ENCODE assay signal across 9 mouse cellular contexts in genomic region chr3:107472198-107472597, GRCm38 (mm10). TPM values are rescaled to one million over a fixed set of nuclear protein-coding genes. Genes with fewer than 3 reads are reported as not detected.
A peak's percentile ranks its signal among the peaks of the same experiment; 100 is the strongest.
DNase-seq lines count a peak whose midpoint lies in the region; ATAC-seq lines count a peak whose summit lies in the region.
"Had no signal": no experiment of that assay in that cellular context is flagged by ENCODE, and none has a peak within 500 bp of the region (broad histone marks: within the 10 kb centered on the region; RNA-seq: fewer than 3 reads in every experiment).

No protein-coding gene starts in this region.

- no peak overlapping the region for H3K4me3 ChIP-seq in hindbrain, embryonic 11.5 days (ENCODE audit: low read depth, low read length)
- H3K4me3 ChIP-seq: myocyte had no signal

- H3K9ac ChIP-seq in hindbrain, embryonic 11.5 days (ENCODE audit: low read depth, low read length), result no peak overlapping the region

- DNase-seq in right cerebral cortex, adult 18-20 months, result peak; percentile 52
- no peak for DNase-seq in right cerebral cortex, postnatal 14 days
- DNase-seq in adipocyte (ENCODE audit: low spot score), result peak; percentile 62
- DNase-seq in embryo, embryonic 10.5 days (ENCODE audit: low spot score), result peak; percentile 82
- peak; percentile 79 for DNase-seq in hindbrain, embryonic 11.5 days (ENCODE audit: low spot score)
- peak; percentile 60 for DNase-seq in lung, postnatal 10 days
- DNase-seq in retina, postnatal 1 day, result peak; percentile 78
- no peak for DNase-seq in layer of hippocampus, adult 11-12 months (ENCODE audit: low spot score)

- H3K27me3 ChIP-seq in hindbrain, embryonic 11.5 days (ENCODE audit: control insufficient read depth, insufficient read depth, low read length), result no peaks in the 10 kb centered on the region

- H3K9me3 ChIP-seq in hindbrain, embryonic 11.5 days (ENCODE audit: control insufficient read depth, low read length), result no peaks in the 10 kb centered on the region

- ATAC-seq in hindbrain, embryonic 11.5 days (ENCODE audit: low FRiP score), result peak; percentile 80

- no peak overlapping the region for H3K4me2 ChIP-seq in hindbrain, embryonic 11.5 days (replicated peaks; ENCODE audit: low read depth, low read length)

- H3K27ac ChIP-seq in hindbrain, embryonic 11.5 days (ENCODE audit: low read depth, low read length), result no peak overlapping the region

- no peaks in the 10 kb centered on the region for H3K4me1 ChIP-seq in hindbrain, embryonic 11.5 days (replicated peaks; ENCODE audit: control insufficient read depth, insufficient read depth, low read length)

- WGBS in hindbrain, embryonic 11.5 days, result 32% methylated on average over 6 of the region's 6 CpGs

- no peaks in the 10 kb centered on the region for H3K36me3 ChIP-seq in hindbrain, embryonic 11.5 days (ENCODE audit: control insufficient read depth, insufficient read depth, low read length)

RNA-seq across cellular contexts. Expression of gene Kcnc4, which starts 12.8 kb away (rescaled TPM):
- polyA plus RNA-seq in hindbrain, embryonic 11.5 days (2014; fragmentation: Nextera tagmentation; extraction: Ambion mirVana), result 0.22 and 0.25 TPM in 2 replicates
- polyA plus RNA-seq: myocyte had no signal

RNA-seq across cellular contexts. Expression of gene Slc6a17, which starts 45.6 kb away (rescaled TPM):
- polyA plus RNA-seq in hindbrain, embryonic 11.5 days (2014; fragmentation: Nextera tagmentation; extraction: Ambion mirVana), result 1.9 and 3.5 TPM in 2 replicates

Comparison
In these comparisons a context has a peak if more than half of its experiments do, and no peak if none do; other contexts are left out.
1. DNase-seq: peak in right cerebral cortex, adult 18-20 months (single experiment), adipocyte (single experiment), embryo, embryonic 10.5 days (single experiment), hindbrain, embryonic 11.5 days (single experiment), lung, postnatal 10 days (single experiment) and retina, postnatal 1 day (single experiment); none in right cerebral cortex, postnatal 14 days (single experiment) and layer of hippocampus, adult 11-12 months (single experiment).